Mouse (Mus musculus): Measurements from ENCODE around the gene Gm6899.

Gene Gm6899

DNA sequence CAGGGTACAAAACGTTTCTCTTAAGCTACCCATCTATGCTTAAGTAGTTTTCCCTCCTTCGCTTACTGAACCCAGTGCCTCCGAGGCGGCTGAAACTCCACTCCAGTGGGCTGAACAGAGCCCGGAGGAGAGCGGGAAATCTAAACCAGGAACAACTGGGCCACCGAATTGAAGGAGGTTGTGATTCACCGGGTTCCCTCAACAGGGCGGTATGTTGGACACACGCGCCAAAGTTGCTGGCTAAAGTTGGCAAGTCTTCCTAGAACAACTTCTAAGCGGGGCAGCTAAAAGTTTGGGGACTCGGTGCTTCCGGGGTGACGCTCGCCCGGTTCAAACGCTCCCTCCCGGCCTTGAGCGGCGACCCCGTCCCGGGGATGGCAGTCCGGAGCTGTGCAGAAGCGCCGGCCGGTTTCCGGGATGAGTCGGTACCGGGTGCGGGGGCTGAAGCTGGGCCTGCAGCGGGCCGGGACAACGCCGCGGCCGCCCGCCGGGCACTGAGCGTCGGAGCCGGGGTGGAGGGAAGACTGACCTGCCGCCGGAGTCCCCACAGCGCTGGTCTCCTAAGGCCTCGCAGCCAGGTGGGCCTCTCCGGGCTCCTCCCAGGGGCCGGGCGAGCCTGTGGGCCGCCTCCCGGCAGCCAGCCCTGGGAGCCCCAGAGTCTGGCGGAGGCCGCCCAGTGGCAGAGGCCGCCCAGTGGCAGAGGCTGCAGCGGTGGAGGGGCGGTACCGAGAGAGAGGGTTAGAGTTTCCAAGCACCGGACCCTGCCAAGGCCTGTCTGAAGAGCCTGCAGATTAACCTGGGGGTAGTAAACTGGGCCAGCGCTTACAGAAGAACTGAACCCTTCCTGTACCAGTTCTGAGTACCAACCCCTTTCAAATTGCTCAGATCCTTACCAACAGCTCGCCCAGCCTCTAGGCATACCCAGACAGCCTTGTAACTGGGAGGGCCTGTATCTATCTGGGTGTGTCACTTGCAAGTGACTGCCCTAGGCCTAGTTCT lies at the start of gene Gm6899, which contains the start of gene Vrk2:
TSS of gene Gm6899 (plus strand) at position 181 of the 999 bp plus-strand sequence.
TSS of gene Vrk2 (minus strand) at position 939 of the 999 bp plus-strand sequence.
- ChIA-PET POLR2A (interaction anchor here in 3 of 4 experiments (1.0 to 2.0 kb wide), 5 partner anchors 9 to 15 kb away, joined by 3 to 11 read pairs (median 4); no protein-coding TSS in a partner anchor), CTCF (interaction anchor here in 2 of 4 experiments (0.6 to 0.7 kb wide), 2 partner anchors 20 to 40 kb away, joined by 3 to 8 read pairs; no protein-coding TSS in a partner anchor)

DNA sequence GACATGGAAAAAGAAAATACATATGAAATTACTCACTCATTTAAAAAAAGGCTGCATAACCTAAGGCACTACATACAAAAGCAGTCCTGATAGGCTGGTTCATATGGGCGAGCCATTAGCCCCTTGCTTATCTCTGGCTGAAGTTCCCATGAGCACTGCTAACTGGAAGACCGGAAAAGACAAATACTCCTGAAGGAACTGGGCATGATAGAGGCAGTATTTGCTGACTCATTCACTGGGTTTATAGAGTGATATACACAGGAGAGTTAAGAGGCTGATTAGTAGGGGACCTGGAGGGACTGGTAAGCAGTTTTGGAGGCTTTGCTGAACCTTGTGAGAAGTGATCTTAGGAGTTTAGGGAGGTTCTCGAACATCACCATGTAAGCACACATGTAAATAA lies 41.5 kb upstream of the Gm6899 start:
- CTCF ChIA-PET: no interaction called here
- POLR2A ChIA-PET: no interaction called here

DNA sequence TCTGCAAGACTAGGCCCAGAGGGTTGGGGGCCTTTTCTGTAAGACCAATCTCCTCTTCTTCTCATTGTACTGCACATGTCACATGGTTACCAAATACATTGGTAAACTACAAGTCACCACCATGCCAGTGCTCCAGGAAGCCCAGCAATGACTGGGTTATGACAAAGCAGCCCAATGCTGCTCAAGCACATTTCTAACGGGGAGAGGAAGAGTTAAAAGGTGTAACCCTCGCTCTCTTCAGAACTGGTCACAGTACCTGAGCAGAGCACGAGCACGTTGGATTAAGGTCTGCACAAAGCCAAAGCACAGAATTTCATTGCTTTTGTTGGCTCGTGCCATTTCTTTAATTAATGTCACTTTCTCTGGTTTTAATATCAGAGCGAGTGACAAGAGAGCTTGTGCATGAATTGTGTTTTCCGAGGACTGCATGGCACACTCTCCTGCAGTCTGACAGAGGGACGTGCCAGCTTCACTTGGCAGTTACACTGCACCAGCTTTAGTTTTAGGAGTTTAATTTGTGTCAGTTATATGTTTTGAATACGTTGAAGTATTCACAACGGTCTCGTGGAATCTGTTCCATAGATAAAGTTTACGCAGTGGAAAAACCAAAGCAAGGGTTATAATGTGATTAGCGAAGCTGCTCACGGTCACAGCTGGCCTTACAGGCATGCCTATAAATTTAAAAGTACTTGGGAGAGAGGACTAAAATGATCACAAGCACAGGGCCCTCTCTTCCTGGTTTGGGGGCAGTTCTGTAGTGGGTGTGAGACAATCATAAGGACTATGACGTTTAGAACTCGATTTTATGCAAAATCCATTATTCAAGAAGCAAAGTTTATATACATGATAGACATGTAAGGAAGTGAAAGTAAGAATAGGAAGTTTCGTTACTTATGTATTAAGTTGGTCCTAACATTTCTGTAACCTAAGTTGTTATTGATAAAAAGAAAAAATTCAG lies 7.4 kb upstream of the Gm6899 start:
- POLR2A ChIA-PET: interaction anchor here in 2 of 4 experiments (0.7 to 1.2 kb wide), 2 partner anchors 132 to 152 kb away, joined by 3 to 4 read pairs; no protein-coding TSS in a partner anchor

DNA sequence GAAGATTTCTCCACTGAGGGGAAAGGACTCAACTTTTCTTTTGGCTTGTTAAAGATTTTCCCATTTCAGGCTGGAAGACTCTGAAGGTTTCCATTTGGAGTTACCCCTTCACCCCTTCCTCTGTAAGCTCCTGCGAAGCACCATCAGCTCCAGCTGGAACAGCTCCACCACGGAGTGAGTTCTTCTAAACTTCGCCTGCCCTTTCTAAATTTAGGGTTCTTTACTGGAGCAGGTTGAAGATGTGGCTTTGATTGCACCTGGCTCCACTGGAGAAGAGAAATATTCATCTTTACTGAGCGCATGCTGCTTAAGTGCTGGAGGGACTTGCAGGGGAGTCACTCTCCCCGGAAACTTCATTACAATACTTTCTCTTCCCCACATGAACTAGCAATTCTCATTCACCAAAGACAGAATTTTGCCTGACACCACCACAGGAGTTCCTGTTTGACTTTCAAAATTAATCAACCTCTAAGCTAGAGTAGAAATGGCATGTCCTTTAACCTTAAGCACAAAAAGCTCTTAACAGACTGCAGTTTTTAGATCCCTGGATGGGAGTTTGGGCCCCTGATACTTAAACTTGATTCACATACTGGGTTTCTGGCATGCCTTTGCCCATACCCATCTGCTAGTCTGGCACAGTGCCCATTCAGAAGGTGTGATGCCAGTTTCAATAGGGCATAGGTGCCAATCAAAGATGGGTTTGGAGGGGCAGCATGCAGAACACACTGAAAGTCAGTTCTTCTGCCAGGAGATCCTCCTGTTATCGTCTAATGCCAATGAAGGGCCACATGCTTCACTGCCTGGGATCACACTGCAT lies 6.5 kb upstream of the Gm6899 start:
- CTCF ChIA-PET: no interaction called here
- POLR2A ChIA-PET: no interaction called here

More for the DNA sequence above, 7.4 kb upstream of the Gm6899 start:
- CTCF ChIA-PET: no interaction called here

DNA sequence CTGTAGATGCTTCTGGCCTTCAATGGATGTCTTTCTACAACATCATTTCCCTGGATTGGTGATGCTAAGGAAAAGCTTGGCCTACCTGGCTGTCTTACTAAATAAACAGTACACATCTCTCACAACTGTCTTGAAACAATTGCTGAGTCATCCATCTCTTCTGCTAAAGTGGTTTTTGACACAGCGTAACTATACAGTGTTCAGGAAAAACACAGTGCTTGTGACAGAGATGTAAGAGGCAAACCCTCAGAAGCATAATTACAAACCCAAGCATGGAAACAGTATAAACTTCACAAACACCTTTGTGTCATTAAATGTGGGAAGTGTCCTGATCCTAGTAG lies 5.9 kb upstream of the Gm6899 start:
- ChIA-PET POLR2A (no interaction called here), CTCF (no interaction called here)

DNA sequence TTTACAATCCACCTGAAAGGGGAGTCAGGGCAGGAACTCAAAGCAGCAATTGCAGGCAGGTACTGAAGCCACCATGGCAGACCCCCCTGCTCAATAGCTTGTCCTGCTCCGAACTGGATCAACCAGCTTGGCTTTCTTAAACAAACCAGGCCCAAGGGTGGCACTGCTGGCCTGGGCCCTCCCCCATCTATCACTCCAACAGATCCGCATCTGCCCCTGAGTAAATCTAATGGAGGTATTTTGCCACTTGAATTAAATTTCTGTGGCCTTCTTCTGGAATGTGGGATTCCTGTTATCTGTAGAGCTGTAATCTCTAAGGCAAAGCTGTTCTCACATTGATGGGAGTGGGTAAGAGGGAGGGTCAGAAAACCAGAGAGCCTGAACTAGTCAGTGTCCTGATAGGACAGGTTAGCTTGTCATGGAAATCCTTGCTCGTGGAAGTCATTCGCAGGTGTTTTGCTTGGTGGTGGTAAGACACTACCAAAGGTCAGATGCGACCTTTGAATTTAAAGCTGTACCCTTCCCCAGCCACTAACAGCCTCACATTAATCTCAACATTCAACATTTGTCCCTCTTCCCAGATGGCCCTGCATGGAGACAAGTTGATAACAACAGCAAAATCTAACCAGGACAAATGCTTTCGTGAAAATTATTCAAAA lies 517 bp upstream of the Gm6899 start:
- ChIA-PET CTCF (interaction anchor here in 1 of 4 experiments (0.6 kb wide), 1 partner anchor 39 kb away, joined by 8 read pairs; no protein-coding TSS in a partner anchor), POLR2A (interaction anchor here in 3 of 4 experiments (1.0 to 2.0 kb wide), 5 partner anchors 9 to 16 kb away, joined by 3 to 11 read pairs (median 4); no protein-coding TSS in a partner anchor)

DNA sequence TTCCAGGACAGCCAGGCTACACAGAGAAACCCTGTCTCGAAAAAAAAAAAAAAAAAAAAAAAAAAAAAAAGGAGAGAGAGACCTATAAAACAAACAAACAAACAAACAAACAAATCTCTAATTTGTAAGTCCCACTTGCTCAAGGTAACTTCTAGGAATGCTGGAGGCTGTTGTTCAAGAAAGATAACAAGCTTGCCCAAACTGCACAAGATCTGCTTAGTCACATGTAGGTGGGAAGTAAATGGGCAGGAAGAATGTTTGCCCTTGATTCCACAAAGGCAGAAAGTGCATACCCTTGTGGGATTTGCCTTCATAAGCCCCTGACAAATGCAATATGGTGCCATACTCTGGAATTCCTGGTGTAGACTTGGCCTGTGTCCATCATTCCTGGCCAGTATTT lies 1.4 kb downstream of the Gm6899 start:
- CTCF ChIA-PET: no interaction called here
- POLR2A ChIA-PET: interaction anchor here in 1 of 4 experiments (0.7 kb wide), 1 partner anchor 10 kb away, joined by 5 read pairs; no protein-coding TSS in a partner anchor

DNA sequence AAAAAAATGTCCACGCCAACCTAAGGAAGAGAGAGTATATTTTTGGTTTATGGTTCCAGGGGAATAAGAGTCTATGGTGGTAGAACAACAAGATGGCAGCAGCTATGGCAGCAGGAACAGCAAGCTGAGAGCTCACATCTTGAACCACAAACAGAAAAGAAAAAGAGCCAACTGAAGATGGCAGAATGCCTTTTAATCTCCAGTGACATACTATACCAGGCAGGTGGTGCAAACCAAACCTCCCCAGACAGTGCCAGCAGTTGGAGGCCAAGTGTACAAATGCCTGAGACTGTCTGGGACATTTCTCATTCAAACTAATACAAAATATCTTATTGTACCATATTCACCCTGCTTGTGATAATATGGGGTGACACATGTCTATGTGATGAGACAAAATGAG lies 3.1 kb downstream of the Gm6899 start:
- CTCF ChIA-PET: interaction anchor here in 1 of 4 experiments (0.6 kb wide), 1 partner anchor 804 kb away, joined by 8 read pairs; no protein-coding TSS in a partner anchor

DNA sequence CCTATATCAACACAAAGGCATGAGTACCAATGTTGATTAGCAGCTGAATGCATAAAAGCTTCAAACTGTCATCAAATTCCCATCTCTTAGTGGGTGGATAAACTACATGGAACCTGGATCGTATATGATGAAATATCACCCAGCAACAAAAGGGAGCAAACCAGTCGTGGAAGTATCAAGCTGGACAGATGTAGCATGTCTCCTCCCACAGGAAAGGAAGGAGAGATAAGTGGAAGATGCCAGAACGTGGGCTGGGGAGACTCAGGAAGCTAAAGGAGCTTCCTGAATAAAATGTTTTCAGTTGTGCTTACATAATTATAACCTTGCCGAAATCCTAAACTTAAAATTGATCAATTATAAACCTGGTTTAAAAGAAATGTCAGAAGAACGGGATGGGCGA lies 4.1 kb downstream of the Gm6899 start:
- CTCF ChIA-PET: interaction anchor here in 1 of 4 experiments (0.6 kb wide), 1 partner anchor 805 kb away, joined by 8 read pairs; no protein-coding TSS in a partner anchor

More for the DNA sequence above, 3.1 kb downstream of the Gm6899 start:
- POLR2A ChIA-PET: interaction anchor here in 1 of 4 experiments (0.6 kb wide), 1 partner anchor 59 kb away, joined by 4 read pairs; no protein-coding TSS in a partner anchor

DNA sequence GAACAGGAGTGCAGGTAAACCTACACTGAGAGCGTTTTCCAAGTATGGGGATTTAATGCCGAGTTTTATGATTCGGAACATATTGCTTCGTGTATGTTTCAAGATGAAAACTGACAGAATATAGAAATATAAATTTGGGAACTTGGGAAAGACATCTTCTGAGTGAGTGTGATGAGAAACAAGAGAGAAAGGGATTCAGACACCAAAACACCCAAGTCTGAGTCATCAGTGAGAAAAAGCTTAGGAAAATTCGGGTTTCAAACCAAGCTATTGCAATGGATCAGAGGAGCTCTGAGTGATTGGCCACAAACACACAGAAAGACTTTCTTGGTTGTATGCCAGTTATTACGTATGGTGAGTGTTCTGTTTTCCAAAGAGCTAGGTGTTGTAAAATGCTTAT lies 4.7 kb downstream of the Gm6899 start:
- POLR2A ChIA-PET: no interaction called here
- CTCF ChIA-PET: no interaction called here

More for the DNA sequence above, 4.1 kb downstream of the Gm6899 start:
- POLR2A ChIA-PET: no interaction called here

DNA sequence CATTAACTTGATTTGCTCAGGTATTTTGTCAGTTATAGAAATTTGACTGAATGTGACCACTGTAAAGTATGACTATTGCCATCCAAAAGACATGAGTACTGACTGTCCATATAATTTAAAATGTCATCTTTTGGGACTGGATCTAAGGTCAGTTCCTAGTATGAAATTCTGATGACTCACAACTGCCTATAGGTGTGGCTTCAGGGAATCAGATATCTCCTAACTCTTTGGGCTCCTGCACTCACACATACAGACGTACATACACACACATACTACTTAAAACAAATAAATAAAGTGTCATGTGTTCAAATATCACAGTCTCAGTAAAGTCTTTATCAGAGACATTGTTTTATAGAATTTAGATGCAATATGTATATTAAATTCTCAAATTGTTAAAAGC lies 5.8 kb downstream of the Gm6899 start:
- ChIA-PET POLR2A (no interaction called here), CTCF (no interaction called here)

DNA sequence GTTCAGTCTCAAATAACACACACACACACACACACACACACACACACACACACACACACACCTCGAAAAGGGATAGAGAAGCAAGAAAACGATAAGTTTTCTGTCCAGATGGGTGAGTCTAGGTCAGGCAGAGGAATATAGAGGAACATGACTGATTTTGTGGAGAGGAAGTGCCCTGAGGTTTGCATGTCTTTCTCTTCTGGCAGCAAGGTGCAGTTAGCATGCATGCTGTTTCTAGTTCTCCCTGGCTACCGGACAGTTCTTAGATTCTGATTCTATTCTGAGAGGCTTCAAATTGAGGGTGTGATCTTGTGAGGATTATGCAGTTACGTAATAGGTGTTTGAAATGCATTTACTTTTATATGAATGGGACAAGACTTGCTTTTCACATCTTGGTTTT lies 7.7 kb downstream of the Gm6899 start:
- POLR2A ChIA-PET: no interaction called here
- CTCF ChIA-PET: no interaction called here

DNA sequence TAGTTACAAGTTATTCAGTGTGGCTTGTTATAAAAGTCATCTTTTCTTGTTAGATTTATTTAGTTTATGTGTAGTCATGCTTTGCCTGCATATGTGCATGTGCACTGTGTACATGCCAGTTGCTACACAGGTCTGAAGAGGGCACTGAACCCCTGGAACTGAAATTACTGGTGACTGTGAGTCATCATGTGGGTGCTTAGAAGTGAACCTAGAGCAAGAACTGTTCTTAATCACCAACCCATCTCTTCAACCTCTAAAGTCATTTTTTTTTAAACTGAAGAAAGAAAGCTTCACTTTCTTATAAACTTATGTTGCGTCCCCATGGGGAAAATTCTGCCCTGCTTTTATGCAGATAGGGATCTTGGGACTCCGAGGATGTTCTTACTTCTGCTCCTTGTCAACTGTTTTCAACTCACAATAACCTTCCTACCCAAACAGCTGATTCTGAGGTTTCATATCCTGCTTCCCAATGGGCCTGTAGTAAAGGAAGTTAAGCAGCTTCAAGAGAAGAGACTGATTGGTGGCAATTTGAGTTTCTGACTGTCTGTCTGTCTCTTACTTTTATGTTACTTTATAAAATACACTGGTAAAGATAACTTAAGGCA lies 8.6 kb downstream of the Gm6899 start:
- CTCF ChIA-PET: no interaction called here
- POLR2A ChIA-PET: no interaction called here

DNA sequence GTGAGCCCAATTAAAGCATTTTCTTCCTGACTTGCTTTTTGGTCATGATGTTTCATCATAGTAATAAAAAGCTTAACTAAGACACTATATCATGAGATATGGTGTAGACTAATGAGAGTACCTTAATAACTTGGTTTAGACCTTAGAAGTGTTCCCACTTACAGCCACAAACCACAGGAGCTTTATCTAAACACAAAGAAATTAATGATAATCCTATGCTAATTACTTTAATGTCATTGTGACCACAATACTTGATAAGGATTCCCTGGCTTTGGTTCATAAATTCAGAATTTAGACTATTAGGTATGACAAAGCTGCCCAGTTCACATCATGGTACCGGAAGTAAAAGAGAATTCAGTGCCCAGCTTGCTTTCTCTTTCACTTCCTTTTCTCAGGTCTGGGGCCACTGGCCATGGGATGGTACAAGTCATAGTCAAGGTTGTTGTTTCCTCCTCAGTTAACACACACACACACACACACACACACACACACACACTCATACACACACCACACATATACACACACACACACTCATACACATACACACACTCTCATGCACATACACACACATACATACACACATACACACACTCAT lies 11.1 kb downstream of the Gm6899 start:
- CTCF ChIA-PET: no interaction called here
- POLR2A ChIA-PET: interaction anchor here in 1 of 4 experiments (0.6 to 1.0 kb wide), 2 partner anchors 10 to 21 kb away, joined by 4 to 5 read pairs; no protein-coding TSS in a partner anchor

DNA sequence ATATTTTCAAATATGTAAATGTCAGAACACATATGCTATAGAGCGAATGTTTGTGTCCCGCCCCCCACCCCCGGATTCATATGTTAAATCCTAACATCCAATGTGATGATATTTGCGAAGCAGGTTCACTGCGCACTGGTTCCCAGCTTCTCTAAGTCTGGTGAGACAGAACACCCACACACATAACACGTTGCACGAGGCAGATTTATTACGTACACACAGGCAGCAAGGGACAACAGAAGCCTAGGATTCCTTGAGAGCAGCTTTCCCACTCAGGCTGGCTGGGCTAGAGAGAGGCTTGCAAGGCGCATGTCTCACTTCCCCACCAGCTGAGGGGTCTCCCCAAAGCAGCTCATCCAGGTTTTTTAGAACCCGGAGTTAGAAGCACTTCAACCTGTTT lies 15.8 kb downstream of the Gm6899 start:
- ChIA-PET CTCF (interaction anchor here in 1 of 4 experiments (0.6 kb wide), 1 partner anchor 67 kb away, joined by 15 read pairs; no protein-coding TSS in a partner anchor), POLR2A (interaction anchor here in 1 of 4 experiments (2.2 kb wide), 1 partner anchor 15 kb away, joined by 4 read pairs; the partner anchor contains the start of genes Gm6899 and Vrk2)

DNA sequence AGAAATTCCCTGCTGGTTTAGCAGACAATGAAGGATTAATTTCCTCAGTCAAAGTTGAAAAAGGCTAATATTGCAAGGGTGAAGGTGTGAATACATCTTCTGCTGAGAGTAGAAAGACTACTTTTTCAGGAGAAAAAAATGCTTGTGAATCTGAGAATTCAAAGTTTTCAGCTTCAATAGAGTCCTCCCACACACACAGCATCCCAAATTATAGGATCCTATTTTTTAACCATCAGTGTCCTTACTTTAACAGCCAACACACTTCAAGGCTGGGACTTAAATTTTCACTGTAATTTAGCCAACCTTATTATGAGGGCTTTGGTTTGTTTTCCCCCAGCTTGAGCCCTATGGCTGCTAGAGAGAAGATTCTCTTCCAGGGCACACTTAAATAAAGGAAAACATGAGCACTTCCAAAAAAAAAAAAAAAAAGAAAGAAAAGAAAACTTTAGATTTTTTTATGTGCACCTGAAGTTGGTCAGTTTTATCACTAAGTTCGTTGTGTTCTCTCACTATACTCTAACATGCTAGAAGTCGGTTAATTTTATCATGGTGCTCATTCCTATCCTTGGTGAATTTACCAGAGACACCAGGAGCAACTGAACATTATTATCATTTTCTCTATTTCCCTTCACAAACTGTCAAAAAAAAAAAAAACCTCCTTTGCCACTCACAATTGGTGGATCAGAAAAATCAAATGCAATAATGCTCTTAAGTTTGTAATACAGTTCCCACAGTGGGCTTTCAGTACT lies 25.6 kb downstream of the Gm6899 start:
- ChIA-PET POLR2A (interaction anchor here in 1 of 4 experiments (0.7 kb wide), 1 partner anchor 392 kb away, joined by 3 read pairs; no protein-coding TSS in a partner anchor), CTCF (no interaction called here)
